Mouse (Mus musculus) heart, postnatal 0 days (tissue): ENCODE measurements at regions not wholly inside any gene's neighbourhood (a gene's known extent, or its start where the extent isn't known, plus 50 kb on each side); places are given as distances from the start of the nearest gene placed in this dataset.

Experiments
- CTCF ChIP-seq: IDR thresholded peaks from 2 replicates; pipeline ENCODE4 v1.5.1; 2016; ENCODE audit warnings: antibody characterized with exemption, control low read depth, low read depth
- EP300 ChIP-seq: IDR thresholded peaks from 2 replicates; pipeline ENCODE4 v1.6.1; 2016; ENCODE audit warnings: antibody characterized with exemption, low read depth

DNA sequence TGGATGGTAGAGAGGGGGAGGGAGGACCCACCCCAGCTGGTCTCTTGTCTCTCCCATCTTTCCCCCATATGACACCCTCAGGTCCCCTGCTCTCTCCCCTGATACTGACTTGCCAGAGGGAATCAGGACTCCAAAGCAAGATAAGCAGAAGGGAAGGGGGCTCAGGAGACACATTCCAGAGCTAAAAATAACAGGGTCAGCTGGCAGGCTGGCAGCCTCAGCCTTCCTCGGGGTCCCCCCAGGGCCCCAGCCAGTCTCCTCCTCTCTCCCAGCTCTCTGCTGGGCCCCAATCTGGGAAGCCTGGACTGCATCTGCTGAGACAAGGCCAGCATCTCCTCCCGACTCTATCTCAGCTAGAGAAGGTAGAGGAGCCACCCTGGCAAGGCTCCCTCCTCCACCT, 66.4 kb downstream of the Irf2bpl start:
- TF ChIP-seq CTCF: no peak
- peak; percentile 86 for TF ChIP-seq EP300
